Mouse (Mus musculus) heart, embryonic 13.5 days (tissue): ENCODE data around the gene Agbl1. TPM values are rescaled to one million over a fixed set of nuclear protein-coding genes. Genes with fewer than 3 reads are reported as not detected.

Experiments
- ATAC-seq: fragments of 200-750 bp; cut with Nextera tagmentation; 2 replicates; pipeline ENCODE4 v1.8.0; 2017; ENCODE audit warnings: moderate TSS enrichment; ENCODE audit not compliant: insufficient number of reproducible peaks, low FRiP score, low TSS enrichment; ENCODE audit errors: extremely low read depth
- H3K27ac ChIP-seq: fragments of 300-500 bp; sonication (generic); replicated peaks from 2 replicates; pipeline ENCODE4 v1.5.1; 2015; ENCODE audit warnings: moderate library complexity, mild to moderate bottlenecking, inconsistent platforms
- H3K27me3 ChIP-seq: fragments of 300-500 bp; sonication (generic); replicated peaks from 2 replicates; pipeline ENCODE4 v1.6.1; 2015; ENCODE audit warnings: mild to moderate bottlenecking, inconsistent platforms
- H3K36me3 ChIP-seq: fragments of 300-500 bp; sonication (generic); 2 replicates; pipeline ENCODE4 v1.6.1; 2015; ENCODE audit warnings: mild to moderate bottlenecking, inconsistent platforms
- H3K4me1 ChIP-seq: fragments of 300-500 bp; sonication (generic); 2 replicates; pipeline ENCODE4 v1.6.1; 2015; ENCODE audit warnings: inconsistent platforms
- H3K4me2 ChIP-seq: fragments of 300-500 bp; sonication (generic); 2 replicates; pipeline ENCODE4 v1.6.1; 2015; ENCODE audit warnings: inconsistent platforms, mild to moderate bottlenecking, moderate library complexity
- H3K4me3 ChIP-seq: fragments of 300-500 bp; sonication (generic); 2 replicates; pipeline ENCODE4 v1.5.1; 2015; ENCODE audit warnings: moderate library complexity, mild to moderate bottlenecking, inconsistent platforms
- H3K9ac ChIP-seq: fragments of 300-500 bp; sonication (generic); 2 replicates; pipeline ENCODE4 v1.6.1; 2015; ENCODE audit warnings: inconsistent platforms, mild to moderate bottlenecking, moderate library complexity
- H3K9me3 ChIP-seq: fragments of 300-500 bp; sonication (generic); 2 replicates; pipeline ENCODE4 v1.6.1; 2016; ENCODE audit warnings: inconsistent platforms
- WGBS: fragments of 180-500 bp; shearing (Covaris S2); methylation state at CpG from one replicate; pipeline ENCODE4 v1.1.7; 2015; ENCODE audit warnings: mixed read lengths; 5-methylcytosine and 5-hydroxymethylcytosine counted together
- polyA plus RNA-seq: library from polyadenylated mRNA; unstranded; fragments of >200 nt; fragmentation: Nextera tagmentation; extraction: Ambion mirVana; gene quantifications from 2 replicates; pipeline ENCODE4 v1.2.1, GENCODE M21; 2015

The Agbl1 gene
- polyA plus RNA-seq, 1 experiment from 2014 or later: not detected

- ATAC-seq: no peak
- no peaks in the 10 kb centered on the region for H3K4me1 ChIP-seq
- H3K4me3 ChIP-seq: no peak overlapping the region
- no peak overlapping the region for H3K27ac ChIP-seq
- H3K9me3 ChIP-seq: no peaks in the 10 kb centered on the region
- 42% methylated on average over 2 of the region's 2 CpGs for WGBS
- H3K36me3 ChIP-seq: no peaks in the 10 kb centered on the region
- H3K27me3 ChIP-seq: no peaks in the 10 kb centered on the region
- H3K9ac ChIP-seq: no peak overlapping the region
- no peak overlapping the region for H3K4me2 ChIP-seq
Measured at GRCm38 (mm10) chr7:76466427-76466826, 236.7 kb downstream of the Agbl1 start.

GRCm38 (mm10) chr7:76474233-76474632, 244.5 kb downstream of the Agbl1 start:
- no peak for ATAC-seq
- no peak overlapping the region for H3K9ac ChIP-seq
- H3K4me3 ChIP-seq: no peak overlapping the region
- no peaks in the 10 kb centered on the region for H3K27me3 ChIP-seq
- 53% methylated on average over 6 of the region's 6 CpGs for WGBS
- no peaks in the 10 kb centered on the region for H3K4me1 ChIP-seq
- H3K36me3 ChIP-seq: no peaks in the 10 kb centered on the region
- H3K27ac ChIP-seq: no peak overlapping the region
- H3K9me3 ChIP-seq: no peaks in the 10 kb centered on the region
- H3K4me2 ChIP-seq: no peak overlapping the region

GRCm38 (mm10) chr7:76485546-76485945, 255.9 kb downstream of the Agbl1 start:
- no peaks in the 10 kb centered on the region for H3K36me3 ChIP-seq
- no peak overlapping the region for H3K9ac ChIP-seq
- no peak overlapping the region for H3K4me2 ChIP-seq
- ATAC-seq: no peak
- H3K27ac ChIP-seq: no peak overlapping the region
- no peaks in the 10 kb centered on the region for H3K9me3 ChIP-seq
- H3K4me3 ChIP-seq: no peak overlapping the region
- no peaks in the 10 kb centered on the region for H3K4me1 ChIP-seq
- WGBS: 79% methylated on average over 2 of the region's 2 CpGs
- H3K27me3 ChIP-seq: no peaks in the 10 kb centered on the region

GRCm38 (mm10) chr7:76487519-76487918, 257.8 kb downstream of the Agbl1 start:
- H3K9me3 ChIP-seq: no peaks in the 10 kb centered on the region
- no peaks in the 10 kb centered on the region for H3K4me1 ChIP-seq
- ATAC-seq: no peak
- no peaks in the 10 kb centered on the region for H3K36me3 ChIP-seq
- no peak overlapping the region for H3K9ac ChIP-seq
- H3K4me3 ChIP-seq: no peak overlapping the region
- WGBS: 70% methylated on average over 5 of the region's 5 CpGs
- H3K4me2 ChIP-seq: no peak overlapping the region
- no peaks in the 10 kb centered on the region for H3K27me3 ChIP-seq
- H3K27ac ChIP-seq: no peak overlapping the region

- H3K4me2 ChIP-seq: no peak overlapping the region
- no peak overlapping the region for H3K4me3 ChIP-seq
- no peaks in the 10 kb centered on the region for H3K9me3 ChIP-seq
- H3K36me3 ChIP-seq: no peaks in the 10 kb centered on the region
- 24% methylated on average over 3 of the region's 3 CpGs for WGBS
- H3K4me1 ChIP-seq: no peaks in the 10 kb centered on the region
- H3K27me3 ChIP-seq: no peaks in the 10 kb centered on the region
- no peak for ATAC-seq
- H3K27ac ChIP-seq: no peak overlapping the region
- no peak overlapping the region for H3K9ac ChIP-seq
Measured at GRCm38 (mm10) chr7:76524291-76524690, 294.6 kb downstream of the Agbl1 start.

- Histone ChIP-seq H3K27ac (no peak overlapping the region), H3K36me3 (no peaks in the 10 kb centered on the region), H3K27me3 (no peaks in the 10 kb centered on the region), H3K4me2 (no peak overlapping the region), H3K4me1 (0 out of 2 replicates have a peak, but pooled peaks cover 2% of the 10 kb centered on the region), H3K9ac (no peak overlapping the region), H3K9me3 (no peaks in the 10 kb centered on the region), H3K4me3 (no peak overlapping the region)
- 60% methylated on average over 2 of the region's 2 CpGs for WGBS
- ATAC-seq: no peak
Measured at GRCm38 (mm10) chr7:76546456-76546855, 316.8 kb downstream of the Agbl1 start.

- H3K27me3 ChIP-seq: no peaks in the 10 kb centered on the region
- H3K36me3 ChIP-seq: no peaks in the 10 kb centered on the region
- H3K9me3 ChIP-seq: no peaks in the 10 kb centered on the region
- H3K4me1 ChIP-seq: 0 out of 2 replicates have a peak, but pooled peaks cover 2% of the 10 kb centered on the region
- ATAC-seq: no peak
- no peak overlapping the region for H3K27ac ChIP-seq
- H3K4me2 ChIP-seq: no peak overlapping the region
- no peak overlapping the region for H3K4me3 ChIP-seq
- no peak overlapping the region for H3K9ac ChIP-seq
Measured at GRCm38 (mm10) chr7:76547313-76547712, 317.6 kb downstream of the Agbl1 start.

GRCm38 (mm10) chr7:76551860-76552259, 322.2 kb downstream of the Agbl1 start:
- H3K36me3 ChIP-seq: no peaks in the 10 kb centered on the region
- no peaks in the 10 kb centered on the region for H3K9me3 ChIP-seq
- H3K27ac ChIP-seq: no peak overlapping the region
- ATAC-seq: no peak
- H3K27me3 ChIP-seq: no peaks in the 10 kb centered on the region
- no peak overlapping the region for H3K4me3 ChIP-seq
- H3K4me1 ChIP-seq: no peaks in the 10 kb centered on the region
- 80% methylated on average over 3 of the region's 3 CpGs for WGBS
- no peak overlapping the region for H3K4me2 ChIP-seq
- no peak overlapping the region for H3K9ac ChIP-seq

GRCm38 (mm10) chr7:76560564-76561258, 331.0 kb downstream of the Agbl1 start:
- H3K9me3 ChIP-seq: no peaks in the 10 kb centered on the region
- no peaks in the 10 kb centered on the region for H3K36me3 ChIP-seq
- no peaks in the 10 kb centered on the region for H3K4me1 ChIP-seq
- H3K9ac ChIP-seq: no peak overlapping the region
- H3K27me3 ChIP-seq: no peaks in the 10 kb centered on the region
- H3K4me3 ChIP-seq: no peak overlapping the region
- no peak overlapping the region for H3K27ac ChIP-seq
- H3K4me2 ChIP-seq: no peak overlapping the region
- no peak for ATAC-seq

GRCm38 (mm10) chr7:76562506-76562905, 332.8 kb downstream of the Agbl1 start:
- no peaks in the 10 kb centered on the region for H3K27me3 ChIP-seq
- no peaks in the 10 kb centered on the region for H3K36me3 ChIP-seq
- no peak overlapping the region for H3K27ac ChIP-seq
- WGBS: 67% methylated on average over 4 of the region's 4 CpGs
- no peaks in the 10 kb centered on the region for H3K4me1 ChIP-seq
- H3K9ac ChIP-seq: no peak overlapping the region
- H3K4me3 ChIP-seq: no peak overlapping the region
- ATAC-seq: no peak
- H3K9me3 ChIP-seq: no peaks in the 10 kb centered on the region
- H3K4me2 ChIP-seq: no peak overlapping the region

GRCm38 (mm10) chr7:76594566-76595079, 364.9 kb downstream of the Agbl1 start:
- no peak for ATAC-seq
- H3K9ac ChIP-seq: no peak overlapping the region
- H3K36me3 ChIP-seq: no peaks in the 10 kb centered on the region

GRCm38 (mm10) chr7:76597812-76598211, 368.1 kb downstream of the Agbl1 start:
- WGBS: 42% methylated on average over 2 of the region's 2 CpGs
- H3K4me2 ChIP-seq: no peak overlapping the region
- H3K9me3 ChIP-seq: no peaks in the 10 kb centered on the region
- no peak overlapping the region for H3K9ac ChIP-seq
- H3K27ac ChIP-seq: no peak overlapping the region
- no peaks in the 10 kb centered on the region for H3K27me3 ChIP-seq
- H3K4me1 ChIP-seq: no peaks in the 10 kb centered on the region
- no peaks in the 10 kb centered on the region for H3K36me3 ChIP-seq
- no peak for ATAC-seq
- H3K4me3 ChIP-seq: no peak overlapping the region

More at GRCm38 (mm10) chr7:76594566-76595079, 364.9 kb downstream of the Agbl1 start:
- Histone ChIP-seq H3K4me2 (no peak overlapping the region), H3K27ac (no peak overlapping the region), H3K4me1 (no peaks in the 10 kb centered on the region), H3K4me3 (no peak overlapping the region), H3K27me3 (no peaks in the 10 kb centered on the region), H3K9me3 (no peaks in the 10 kb centered on the region)
- WGBS: 40% methylated on average over 5 of the region's 5 CpGs
